Mouse (Mus musculus) heart, adult 2 months (tissue): Measurements from ENCODE around the gene 1700021F05Rik. TPM values are rescaled to one million over a fixed set of nuclear protein-coding genes. Genes with fewer than 3 reads are reported as not detected.

Experiments used
- DNase-seq, 2 experiments: peaks; one replicate each; pipeline ENCODE4 v3.0.0; 2021
- H3K27ac ChIP-seq: fragments of 200-600 bp; 2 replicates; pipeline ENCODE4 v1.8.1; 2022
- H3K27me3 ChIP-seq: fragments of 200-500 bp; 2 replicates; pipeline ENCODE4 v1.6.1; 2012; ENCODE audit warnings: mild to moderate bottlenecking, low read length, inconsistent platforms, mixed read lengths; ENCODE audit not compliant: control insufficient read depth, insufficient read depth
- H3K36me3 ChIP-seq: fragments of 200-500 bp; 2 replicates; pipeline ENCODE4 v1.6.1; 2012; ENCODE audit warnings: low read length, inconsistent platforms; ENCODE audit not compliant: control insufficient read depth, insufficient read depth
- H3K4me1 ChIP-seq: fragments of 200-500 bp; 2 replicates; pipeline ENCODE4 v1.6.1; 2011; ENCODE audit warnings: low read length; ENCODE audit not compliant: control insufficient read depth, insufficient read depth
- H3K4me3 ChIP-seq: fragments of 200-600 bp; 2 replicates; pipeline ENCODE4 v1.8.1; 2022
- H3K79me2 ChIP-seq: fragments of 200-500 bp; replicated peaks from 2 replicates; pipeline ENCODE4 v1.6.1; 2012; ENCODE audit warnings: mild to moderate bottlenecking, inconsistent platforms, low read length, moderate library complexity, mixed read lengths; ENCODE audit not compliant: control insufficient read depth, insufficient read depth
- H3K9ac ChIP-seq: fragments of 200-500 bp; 2 replicates; pipeline ENCODE4 v1.6.1; 2012; ENCODE audit warnings: low read depth, mild to moderate bottlenecking, control low read depth, inconsistent platforms, low read length, mixed read lengths
- CTCF ChIP-seq: fragments of 200-600 bp; IDR thresholded peaks from 2 replicates; pipeline ENCODE4 v1.8.1; 2022; ENCODE audit warnings: antibody characterized with exemption, mild to moderate bottlenecking, moderate library complexity
- EP300 ChIP-seq: fragments of 200-500 bp; IDR thresholded peaks from 2 replicates; pipeline ENCODE4 v1.6.1; 2011; ENCODE audit warnings: low read depth, low read length, control low read depth; ENCODE audit not compliant: insufficient read depth
- POLR2A ChIP-seq: fragments of 200-500 bp; IDR thresholded peaks from 2 replicates; pipeline ENCODE4 v1.6.1; 2011; ENCODE audit warnings: mild to moderate bottlenecking, low read depth, low read length, control low read depth; ENCODE audit not compliant: insufficient read depth
- WGBS: fragments of 180-500 bp; shearing (Covaris S2); methylation state at CpG from one replicate; pipeline ENCODE4 v1.1.7; 2018; 5-methylcytosine and 5-hydroxymethylcytosine counted together
- intact Hi-C: fragments of 180-260 bp; cut with DNase I; formaldehyde crosslinking; loops from one replicate; pipeline ENCODE4 v1.15.1; 2025
- long read RNA-seq: library from polyadenylated mRNA; stranded (forward); transcript quantifications from one replicate; pipeline ENCODE4 v2.0.0, GENCODE M21; 2021
- polyA plus RNA-seq: library from polyadenylated mRNA; depleted of rRNA; stranded (reverse); fragments of >200 nt; gene quantifications from 2 replicates; pipeline ENCODE4 v1.2.3, GENCODE M21; 2012; rRNA removed
- total RNA-seq, 2 experiments: library from RNA; stranded (reverse); gene quantifications; 2 replicates each; pipeline ENCODE4 v1.2.3; 2021

The 1700021F05Rik gene
- total RNA-seq (100 to 1,000 TPM; 112 to 121 TPM), polyA plus RNA-seq (27.4 and 34.1 TPM in 2 replicates)
- long read RNA-seq, transcript 1700021F05Rik-202 (4 exons, 860 nt): major isoform, 70 of 129 reads
- long read RNA-seq, partial matches to known transcripts: 56 of 129 reads
- long read RNA-seq, other reads (novel, unspliced or antisense): 3 of 129 reads

DNA sequence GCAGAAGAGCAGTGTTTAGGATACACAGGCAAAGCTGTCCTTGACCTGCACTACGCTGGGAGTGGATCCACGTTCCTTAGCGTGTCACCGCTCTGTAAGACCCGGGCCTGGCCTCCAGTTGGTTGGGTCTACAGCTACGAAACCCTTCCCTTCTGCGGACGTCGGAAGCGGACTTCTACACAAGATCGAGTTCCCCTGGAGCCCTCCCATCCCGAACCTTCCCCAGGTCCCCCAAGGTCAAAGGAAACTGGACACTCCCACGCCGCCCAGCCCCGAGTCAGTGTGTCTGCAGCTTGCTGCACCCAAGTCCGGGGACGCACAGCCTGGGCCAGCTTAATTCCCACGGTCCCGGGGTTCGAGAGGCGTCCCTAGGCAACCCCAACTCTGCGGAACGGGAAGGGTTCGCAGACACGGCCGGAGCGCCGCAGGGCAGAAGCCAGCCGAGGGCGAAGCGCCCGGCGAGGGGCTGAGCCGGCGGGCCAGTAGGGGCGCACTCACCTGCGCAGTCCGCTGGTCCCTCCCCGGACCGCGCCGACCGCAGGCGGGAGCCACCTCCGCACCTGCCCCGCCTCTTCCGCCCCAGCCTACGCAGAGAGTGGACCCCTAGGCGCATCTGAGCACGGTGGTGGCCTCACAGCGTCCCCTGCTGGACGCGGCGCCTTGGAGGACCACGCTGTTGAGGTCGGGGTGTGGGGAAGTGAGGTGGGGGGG lies at the start of gene 1700021F05Rik:
Gene 1700021F05Rik, minus strand, starts transcription at position 553 of the 711 bp plus-strand sequence.
- H3K4me1 ChIP-seq: peaks cover 4% of the 10 kb centered on the region
- peak; percentile 97 to 98 for DNase-seq
- peaks cover 3% of the 10 kb centered on the region; the same call in 1 of the 2 replicates for H3K36me3 ChIP-seq
- intact Hi-C loops: loop anchor here (1.0 kb wide), 2 partner anchors 61 to 361 kb away; partner anchors contain the start of genes Qrsl1 and Rtn4ip1
- peak within 1 kb of the TSS; percentile 97 for H3K9ac ChIP-seq
- H3K79me2 ChIP-seq: no peaks in the 10 kb centered on the region; the same call in 1 of the 2 replicates
- H3K4me3 ChIP-seq: peak within 1 kb of the TSS; percentile 75
- H3K27me3 ChIP-seq: no peaks in the 10 kb centered on the region
- 1% methylated on average over 51 of the region's 56 CpGs for WGBS
- TF ChIP-seq POLR2A: peak; percentile 69
- TF ChIP-seq CTCF: peak; percentile 90
- peak; percentile 85; the same call in 1 of the 2 replicates for TF ChIP-seq EP300
- peak within 1 kb of the TSS; percentile 93 for H3K27ac ChIP-seq

- Histone ChIP-seq H3K27me3 (no peaks in the 10 kb centered on the region), H3K79me2 (no peaks in the 10 kb centered on the region), H3K27ac (no peak overlapping the region), H3K36me3 (no peaks in the 10 kb centered on the region), H3K4me1 (no peaks in the 10 kb centered on the region), H3K9ac (no peak overlapping the region), H3K4me3 (no peak overlapping the region)
- TF ChIP-seq CTCF: no peak
- no peak for TF ChIP-seq POLR2A
- no peak for TF ChIP-seq EP300
- DNase-seq: no peak
- intact Hi-C loops: no loop called here
- WGBS: 61% methylated on average over 8 of the region's 8 CpGs
These were observed 47.8 kb upstream of the 1700021F05Rik start for GRCm38 (mm10) chr10:43588470-43589177.

DNA sequence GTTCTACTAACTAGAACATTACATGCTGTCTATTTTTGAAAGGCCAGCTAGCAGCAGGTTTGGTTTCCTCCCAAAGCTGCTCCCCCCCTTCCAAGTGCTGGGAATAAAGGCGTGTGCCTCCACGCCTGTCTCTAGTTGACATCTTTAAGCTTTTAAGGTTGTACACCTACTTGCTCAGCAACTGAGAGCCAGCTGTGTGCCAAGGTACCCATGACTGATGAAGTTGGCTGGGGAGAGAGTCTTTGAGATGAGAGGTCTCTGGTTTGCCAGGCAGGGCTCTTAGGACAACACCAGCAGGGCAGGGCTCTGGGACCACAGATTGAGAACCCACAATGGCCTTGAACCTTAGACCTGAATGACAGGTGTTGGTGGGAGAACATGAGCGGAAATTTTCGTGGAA lies 43.7 kb upstream of the 1700021F05Rik start:
- no peaks in the 10 kb centered on the region for H3K79me2 ChIP-seq
- TF ChIP-seq POLR2A: no peak
- TF ChIP-seq EP300: no peak
- no peak for TF ChIP-seq CTCF
- no peak overlapping the region for H3K4me3 ChIP-seq
- peaks cover 3% of the 10 kb centered on the region for H3K4me1 ChIP-seq
- H3K27me3 ChIP-seq: no peaks in the 10 kb centered on the region; the same call in 1 of the 2 replicates
- DNase-seq: no peak
- intact Hi-C loops: no loop called here
- WGBS: 85% methylated on average over 4 of the region's 4 CpGs
- no peaks in the 10 kb centered on the region for H3K36me3 ChIP-seq
- no peak overlapping the region for H3K27ac ChIP-seq
- H3K9ac ChIP-seq: no peak overlapping the region

GRCm38 (mm10) chr10:43581260-43581659 lies 40.5 kb upstream of the 1700021F05Rik start:
- intact Hi-C loops: no loop called here

DNA sequence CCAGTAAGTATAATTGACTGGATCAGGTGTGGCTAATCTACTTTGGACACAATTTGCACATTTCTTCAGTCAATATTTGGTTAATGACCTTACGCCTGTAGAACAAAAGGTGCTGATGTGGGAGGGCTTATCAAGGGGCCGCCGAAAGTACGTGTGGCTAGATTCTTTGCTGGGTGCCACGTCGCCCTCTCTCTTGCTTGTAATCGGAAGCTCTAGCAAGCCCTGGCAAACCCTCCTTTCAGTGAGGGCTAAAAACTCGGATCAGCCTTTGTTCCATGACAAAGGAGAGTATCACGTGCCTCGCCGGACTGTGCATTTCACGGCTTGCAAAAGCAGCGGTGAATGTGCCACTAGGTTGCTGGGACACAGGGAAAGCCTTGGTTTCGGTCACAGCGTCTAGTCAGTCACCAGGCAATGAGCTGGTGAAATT lies 39.9 kb upstream of the 1700021F05Rik start:
- intact Hi-C loops: no loop called here
- Histone ChIP-seq H3K9ac (peak overlapping the region; percentile 6; the same call in 1 of the 2 replicates), H3K79me2 (no peaks in the 10 kb centered on the region), H3K36me3 (no peaks in the 10 kb centered on the region), H3K27ac (no peak overlapping the region), H3K4me3 (peak overlapping the region; percentile 14; the same call in 1 of the 2 replicates), H3K4me1 (peaks cover 3% of the 10 kb centered on the region), H3K27me3 (peaks cover 6% of the 10 kb centered on the region)
- DNase-seq: peak; percentile 14 to 20
- TF ChIP-seq POLR2A: no peak
- TF ChIP-seq EP300: no peak
- no peak for TF ChIP-seq CTCF
- WGBS: 2% methylated on average over 15 of the region's 15 CpGs

More at GRCm38 (mm10) chr10:43581260-43581659, 40.5 kb upstream of the 1700021F05Rik start:
- Histone ChIP-seq H3K36me3 (no peaks in the 10 kb centered on the region), H3K27me3 (peaks cover 6% of the 10 kb centered on the region), H3K4me1 (peaks cover 3% of the 10 kb centered on the region), H3K9ac (no peak overlapping the region), H3K4me3 (no peak overlapping the region), H3K79me2 (no peaks in the 10 kb centered on the region), H3K27ac (no peak overlapping the region)
- 74% methylated on average over 3 of the region's 3 CpGs for WGBS
- no peak for DNase-seq
- TF ChIP-seq EP300 (no peak), CTCF (no peak)
